Mouse (Mus musculus): ENCODE results near the gene Sf3a2.
"Not testable (repeated sequence)": the region's sequence is repeated elsewhere in the genome, so short reads cannot be mapped to it uniquely, and the experiment has no call there.

Gene Sf3a2

GRCm38 (mm10) chr10:80802996-80803395 lies 5.0 kb downstream of the Sf3a2 start:
- DNase-seq (ENCODE audit: low read depth, low spot score) = no peak

- no peak for DNase-seq (ENCODE audit: low read depth, low spot score)
Observed at GRCm38 (mm10) chr10:80804340-80804739, 6.3 kb downstream of the Sf3a2 start.

- DNase-seq (ENCODE audit: low read depth, low spot score) = no peak
Observed at GRCm38 (mm10) chr10:80804916-80805315, 6.9 kb downstream of the Sf3a2 start, which contains the start of gene Amh. Gene Amh, plus strand, starts transcription at chr10:80805243.

DNA sequence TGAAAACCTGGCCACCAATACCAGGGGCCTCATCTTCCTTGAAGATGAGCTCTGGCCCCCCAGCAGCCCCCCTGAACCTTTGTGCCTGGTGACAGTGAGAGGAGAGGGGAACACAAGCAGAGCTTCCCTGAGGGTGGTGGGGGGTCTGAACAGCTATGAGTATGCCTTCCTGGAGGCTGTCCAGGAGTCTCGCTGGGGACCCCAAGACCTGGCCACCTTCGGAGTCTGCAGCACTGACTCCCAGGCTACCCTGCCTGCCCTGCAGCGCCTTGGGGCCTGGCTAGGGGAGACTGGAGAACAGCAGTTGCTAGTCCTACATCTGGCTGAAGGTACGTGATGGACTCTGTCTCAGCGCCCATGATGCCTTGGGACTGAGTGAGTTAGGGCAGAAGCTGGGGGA lies 7.3 kb downstream of the Sf3a2 start:
- no peak for DNase-seq (ENCODE audit: low read depth, low spot score)

GRCm38 (mm10) chr10:80805925-80806324 lies 7.9 kb downstream of the Sf3a2 start:
- DNase-seq (ENCODE audit: low read depth, low spot score) = peak; percentile 70

DNA sequence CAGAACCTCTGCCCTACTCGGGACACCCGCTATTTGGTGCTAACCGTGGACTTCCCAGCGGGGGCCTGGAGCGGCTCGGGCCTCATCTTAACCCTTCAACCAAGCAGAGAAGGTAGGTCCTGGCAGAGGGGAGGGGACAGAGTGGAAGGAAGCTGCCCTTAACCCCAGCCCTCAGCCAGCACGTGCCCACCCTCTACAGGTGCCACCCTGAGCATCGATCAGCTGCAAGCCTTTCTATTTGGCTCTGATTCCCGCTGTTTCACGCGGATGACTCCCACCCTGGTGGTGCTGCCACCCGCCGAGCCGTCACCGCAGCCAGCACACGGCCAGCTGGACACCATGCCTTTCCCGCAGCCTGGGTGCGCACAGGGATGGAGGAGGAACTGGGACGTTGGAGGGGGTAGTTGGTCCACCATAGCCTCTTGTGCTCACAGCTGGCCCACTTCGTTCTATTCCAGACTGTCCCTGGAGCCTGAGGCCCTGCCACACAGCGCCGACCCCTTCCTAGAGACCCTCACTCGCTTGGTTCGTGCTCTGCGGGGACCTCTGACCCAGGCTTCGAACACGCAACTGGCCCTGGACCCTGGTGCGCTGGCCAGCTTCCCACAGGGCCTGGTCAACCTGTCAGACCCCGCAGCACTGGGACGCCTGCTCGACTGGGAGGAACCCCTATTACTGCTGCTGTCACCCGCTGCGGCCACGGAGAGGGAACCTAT lies 8.5 kb downstream of the Sf3a2 start:
- no peak for DNase-seq (ENCODE audit: low read depth, low spot score)

GRCm38 (mm10) chr10:80807057-80807627 lies 9.1 kb downstream of the Sf3a2 start:
- peak; percentile 86 for DNase-seq (ENCODE audit: low read depth, low spot score)

DNA sequence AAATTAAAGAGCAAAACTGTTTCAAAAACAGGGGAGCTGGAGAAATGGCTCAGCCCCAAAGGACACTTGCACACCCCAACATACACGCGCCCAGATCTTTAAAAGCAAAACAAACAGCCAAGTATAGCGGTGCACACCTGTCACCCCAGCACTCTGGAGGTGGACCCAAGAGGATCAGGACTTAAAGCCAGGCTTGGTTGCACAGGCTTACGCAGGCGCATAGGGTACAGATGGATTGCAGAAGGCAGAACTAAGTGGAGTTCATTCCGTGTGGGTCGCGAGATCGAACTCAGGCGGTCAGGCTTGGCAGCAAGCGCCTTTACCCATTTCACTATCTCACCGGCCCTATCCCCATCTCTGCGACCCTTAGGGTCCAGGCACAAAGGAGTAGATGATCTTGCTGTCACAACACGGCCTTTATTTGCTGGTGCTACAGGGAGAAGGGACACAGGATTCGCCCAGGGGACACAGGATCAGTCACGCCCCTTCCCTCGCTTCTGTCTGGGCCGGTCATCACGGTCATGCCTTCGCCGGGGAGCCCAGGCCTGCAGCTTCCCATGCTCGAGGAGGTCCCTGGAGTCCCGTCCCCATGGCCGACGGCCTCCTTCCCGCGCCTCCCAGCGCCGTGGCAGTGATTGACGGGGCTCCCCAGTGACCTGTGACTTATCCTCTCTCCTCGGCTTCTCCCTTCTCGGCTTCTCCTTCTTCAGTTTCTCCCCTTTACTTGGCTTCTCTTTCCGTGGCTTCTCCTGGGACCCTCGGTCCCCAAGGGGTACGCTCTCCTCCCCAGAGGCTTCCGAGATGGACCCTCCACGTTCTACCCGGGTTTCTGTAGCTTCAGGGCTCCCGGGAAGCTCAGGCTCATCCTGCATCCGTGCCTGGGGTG lies 10.3 kb downstream of the Sf3a2 start:
- no peak for DNase-seq (ENCODE audit: low read depth, low spot score)

- no peak for DNase-seq (ENCODE audit: low read depth, low spot score)
Observed at GRCm38 (mm10) chr10:80808985-80809632, 11.1 kb downstream of the Sf3a2 start.

- DNase-seq (ENCODE audit: low read depth, low spot score) = no peak
Observed at GRCm38 (mm10) chr10:80810084-80810483, 12.1 kb downstream of the Sf3a2 start.

- no peak for DNase-seq (ENCODE audit: low read depth, low spot score)
Observed at GRCm38 (mm10) chr10:80812391-80813041, 14.5 kb downstream of the Sf3a2 start.

DNA sequence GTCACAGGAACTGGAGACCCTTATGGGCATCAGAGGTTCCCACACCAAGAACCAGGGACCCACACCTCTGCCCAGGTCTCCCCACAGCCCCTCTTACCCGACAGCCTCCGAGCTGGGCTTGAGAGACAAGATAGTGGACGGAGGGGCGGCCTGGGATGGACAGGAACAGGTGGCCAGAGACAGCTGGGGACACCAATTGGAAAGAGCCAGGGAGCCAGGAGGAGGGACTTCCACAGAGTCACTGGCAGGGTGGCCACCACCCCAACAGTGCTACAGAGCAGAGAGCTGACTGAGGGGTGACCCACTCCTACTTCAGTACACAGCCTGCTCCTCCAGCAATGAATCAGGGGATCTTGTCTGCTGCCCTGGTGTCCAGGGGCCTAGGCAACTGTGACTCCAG lies 15.4 kb downstream of the Sf3a2 start, which contains the start of gene Jsrp1:
Gene Jsrp1 (minus strand): TSS at position 133 of the 400 bp plus-strand sequence.
- no peak for DNase-seq (ENCODE audit: low read depth, low spot score)

DNA sequence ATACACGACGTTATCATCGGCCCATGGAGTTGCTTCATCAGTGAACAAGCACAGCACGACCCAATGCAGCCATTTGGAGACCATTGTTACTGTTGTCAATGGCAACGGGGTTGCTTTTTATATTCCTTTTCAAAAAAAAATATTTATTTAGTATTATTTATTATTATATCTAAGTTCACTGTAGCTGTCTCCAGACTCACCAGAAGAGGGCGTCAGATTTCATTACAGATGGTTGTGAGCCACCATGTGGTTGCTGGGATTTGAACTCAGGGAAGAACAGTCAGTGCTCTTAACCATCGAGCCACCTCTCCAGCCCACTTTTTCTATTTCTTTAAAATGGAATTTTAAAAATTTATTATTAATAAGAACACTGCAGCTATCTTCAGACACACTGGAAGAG lies 16.8 kb downstream of the Sf3a2 start:
- no peak for DNase-seq (ENCODE audit: low read depth, low spot score)

DNA sequence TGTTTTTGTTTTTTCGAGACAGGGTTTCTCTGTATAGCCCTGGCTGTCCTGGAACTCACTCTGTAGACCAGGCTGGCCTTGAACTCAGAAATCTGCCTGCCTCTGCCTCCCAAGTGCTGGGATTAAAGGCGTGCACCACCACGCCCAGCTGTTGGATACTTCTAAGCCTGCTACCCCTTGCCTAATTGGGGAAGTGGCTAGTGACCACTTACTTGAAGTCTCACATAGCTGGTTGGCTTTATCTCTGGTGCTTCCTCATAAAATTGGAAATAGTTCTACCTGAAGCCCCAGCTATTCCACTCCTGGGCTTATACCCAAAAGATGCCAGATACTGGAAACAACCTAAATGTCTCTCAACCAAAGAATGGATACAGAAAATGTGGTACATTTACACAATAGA lies 18.3 kb downstream of the Sf3a2 start:
- not testable (repeated sequence) for DNase-seq (ENCODE audit: low read depth, low spot score)

DNA sequence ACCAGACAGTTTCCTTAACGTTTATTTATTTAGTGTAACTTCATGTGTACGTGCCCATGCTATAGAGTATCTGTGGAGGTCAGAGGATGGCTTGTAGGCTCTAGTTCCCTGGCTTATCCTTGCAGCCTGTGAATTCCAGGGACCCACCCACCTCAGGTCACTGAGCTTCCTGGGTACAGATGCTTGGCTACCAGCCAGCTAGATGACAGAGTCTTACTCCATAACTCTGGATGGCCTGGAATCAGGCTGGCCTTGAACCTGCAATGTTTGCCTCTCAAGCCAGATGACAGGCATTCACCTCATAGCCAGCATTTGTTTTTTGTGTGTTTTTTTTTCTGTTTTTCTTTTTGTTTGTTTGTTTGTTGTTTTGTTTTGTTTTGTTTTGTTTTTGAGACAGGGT lies 19.2 kb downstream of the Sf3a2 start:
- DNase-seq (ENCODE audit: low read depth, low spot score) = no peak

- DNase-seq (ENCODE audit: low read depth, low spot score) = not testable (repeated sequence)
Observed at GRCm38 (mm10) chr10:80817955-80818354, 20.0 kb downstream of the Sf3a2 start.

- DNase-seq (ENCODE audit: low read depth, low spot score) = no peak
Observed at GRCm38 (mm10) chr10:80818599-80819281, 20.7 kb downstream of the Sf3a2 start.

- no peak for DNase-seq (ENCODE audit: low read depth, low spot score)
Observed at GRCm38 (mm10) chr10:80819406-80819805, 21.4 kb downstream of the Sf3a2 start.

DNA sequence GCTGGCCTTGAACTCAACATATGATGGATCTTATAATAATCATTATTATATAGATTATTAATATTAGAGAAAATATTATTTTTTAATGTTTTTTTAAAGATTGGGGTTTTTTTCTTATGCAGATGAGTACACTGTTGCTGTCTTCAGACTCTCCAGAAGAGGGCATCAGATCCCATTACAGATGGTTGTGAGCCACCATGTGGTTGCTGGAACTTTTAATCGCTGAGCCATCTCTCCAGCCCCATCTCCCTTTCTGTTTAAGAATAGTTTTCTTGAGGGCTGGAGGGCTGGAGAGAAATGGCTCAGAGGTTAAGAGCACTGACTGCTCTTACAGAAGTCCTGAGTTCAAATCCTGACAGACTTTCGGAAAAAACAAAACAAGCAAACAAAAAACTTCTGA lies 24.0 kb downstream of the Sf3a2 start:
- DNase-seq (ENCODE audit: low read depth, low spot score) = no peak

DNA sequence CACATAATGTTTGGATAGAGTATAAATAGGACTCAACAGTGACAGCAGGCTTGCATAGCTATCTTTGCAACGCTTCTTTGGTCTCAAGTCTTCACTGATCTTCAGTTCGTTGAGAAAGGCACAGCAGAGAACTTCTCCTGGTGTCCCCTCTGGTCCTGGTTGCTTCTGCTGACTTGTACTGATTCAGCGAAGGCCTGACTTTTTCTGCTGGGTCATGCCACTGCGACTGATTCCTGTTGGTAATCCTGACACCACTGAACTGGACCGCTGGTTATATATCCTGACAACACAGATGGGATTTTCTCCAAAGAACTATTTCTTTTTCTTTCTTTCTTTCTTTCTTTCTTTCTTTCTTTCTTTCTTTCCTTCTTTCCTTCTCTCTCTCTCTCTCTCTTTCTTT lies 24.5 kb downstream of the Sf3a2 start:
- no peak for DNase-seq (ENCODE audit: low read depth, low spot score)

DNA sequence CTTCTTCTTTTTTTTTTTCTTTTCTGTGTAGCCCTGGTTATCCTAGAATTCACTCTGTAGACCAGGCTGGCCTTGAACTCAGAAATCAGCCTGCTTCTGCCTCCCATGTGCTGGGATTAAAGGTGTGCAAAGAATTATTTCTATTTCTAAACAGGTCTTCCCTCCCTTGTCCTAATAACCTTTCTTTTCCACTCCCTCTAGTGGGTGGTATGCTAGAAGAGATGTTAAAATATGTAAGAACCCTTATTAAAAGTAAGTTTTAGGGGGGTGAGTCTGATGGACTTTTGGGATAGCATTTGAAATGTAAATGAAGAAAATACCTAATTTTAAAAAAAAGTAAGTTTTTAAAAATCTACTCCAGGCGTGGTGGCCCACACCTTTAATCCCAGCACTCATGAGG lies 25.3 kb downstream of the Sf3a2 start:
- DNase-seq (ENCODE audit: low read depth, low spot score) = no peak

All from mesoderm, embryonic 11.5 days (tissue).